Mouse (Mus musculus) testis, postnatal 14 days (tissue): ENCODE data around the gene Nptx1.

Source experiments
- DNase-seq: peaks from one replicate; pipeline ENCODE4 v3.0.0; 2021; ENCODE audit warnings: low spot score

The Nptx1 gene

GRCm38 (mm10) chr11:119550546-119551335 lies 3.2 kb upstream of the Nptx1 start:
- DNase-seq, result no peak

- DNase-seq, result no peak
Observed at GRCm38 (mm10) chr11:119549371-119549811, 1.8 kb upstream of the Nptx1 start.

DNA sequence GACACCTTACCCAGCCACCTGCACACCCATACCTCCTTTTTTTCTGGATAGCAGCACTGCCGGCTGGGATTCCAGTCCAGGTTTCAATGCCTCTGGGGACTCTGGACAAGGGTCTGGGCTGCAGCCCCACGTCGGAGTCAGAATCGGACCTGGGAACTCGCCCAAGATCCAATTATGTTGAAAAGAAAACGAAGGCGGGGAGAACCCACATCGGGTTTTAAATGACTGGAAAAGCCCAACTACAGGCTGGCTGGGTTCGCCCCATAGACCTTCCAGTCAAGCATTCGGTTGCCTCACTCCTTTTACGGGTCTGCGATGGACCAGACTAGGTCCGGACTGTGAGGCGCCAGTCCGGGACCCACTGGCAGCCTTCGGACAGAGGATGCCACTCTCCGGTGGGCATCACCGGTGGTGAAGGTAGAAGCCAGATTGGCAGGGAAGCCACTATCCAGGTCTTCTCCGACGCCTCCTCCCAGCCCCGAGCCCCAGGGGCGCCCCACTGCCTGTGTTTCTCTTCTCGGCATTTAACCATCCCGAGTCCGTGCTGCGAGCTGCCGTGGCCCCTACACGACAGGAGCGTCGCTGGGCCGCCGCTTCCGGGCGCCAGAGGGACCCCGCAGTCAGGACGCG lies 1.3 kb upstream of the Nptx1 start:
- no peak for DNase-seq

DNA sequence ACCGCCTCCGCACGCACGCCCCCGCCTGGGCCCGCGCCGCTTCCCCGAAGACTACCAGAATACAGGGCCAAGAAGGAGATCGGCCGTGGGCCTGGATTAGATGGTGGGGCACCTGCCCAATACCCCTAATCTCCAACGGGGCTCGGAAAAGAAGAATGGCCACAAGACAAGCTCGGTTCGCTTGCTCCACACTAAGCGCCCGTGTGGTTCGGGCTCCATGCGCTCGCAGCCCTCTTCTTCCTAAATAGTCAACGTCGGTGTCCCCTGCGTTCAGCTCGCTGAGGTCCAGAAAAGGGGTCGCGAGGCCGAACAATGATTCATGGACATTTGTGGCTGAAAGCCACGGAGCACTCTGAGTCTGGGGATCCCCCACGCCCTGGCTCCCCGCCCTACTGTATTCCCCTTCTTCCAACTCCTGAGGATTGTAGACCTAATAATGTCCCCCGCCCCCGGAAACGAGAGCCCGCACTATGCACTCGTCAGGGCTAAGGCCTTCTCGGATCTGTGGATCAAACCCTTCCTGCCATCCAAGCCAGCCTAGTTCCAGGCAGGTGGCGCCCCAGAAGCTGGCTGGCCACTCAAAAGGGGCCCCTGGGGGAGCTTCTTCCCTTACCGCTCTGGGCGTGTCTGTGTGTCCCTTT lies 518 bp upstream of the Nptx1 start:
- no peak for DNase-seq

GRCm38 (mm10) chr11:119546496-119547182 lies 914 bp downstream of the Nptx1 start:
- DNase-seq, result peak; percentile 45

GRCm38 (mm10) chr11:119545741-119546495 lies 1.6 kb downstream of the Nptx1 start:
- no peak for DNase-seq

GRCm38 (mm10) chr11:119545281-119545680 lies 2.3 kb downstream of the Nptx1 start:
- DNase-seq, result no peak

DNA sequence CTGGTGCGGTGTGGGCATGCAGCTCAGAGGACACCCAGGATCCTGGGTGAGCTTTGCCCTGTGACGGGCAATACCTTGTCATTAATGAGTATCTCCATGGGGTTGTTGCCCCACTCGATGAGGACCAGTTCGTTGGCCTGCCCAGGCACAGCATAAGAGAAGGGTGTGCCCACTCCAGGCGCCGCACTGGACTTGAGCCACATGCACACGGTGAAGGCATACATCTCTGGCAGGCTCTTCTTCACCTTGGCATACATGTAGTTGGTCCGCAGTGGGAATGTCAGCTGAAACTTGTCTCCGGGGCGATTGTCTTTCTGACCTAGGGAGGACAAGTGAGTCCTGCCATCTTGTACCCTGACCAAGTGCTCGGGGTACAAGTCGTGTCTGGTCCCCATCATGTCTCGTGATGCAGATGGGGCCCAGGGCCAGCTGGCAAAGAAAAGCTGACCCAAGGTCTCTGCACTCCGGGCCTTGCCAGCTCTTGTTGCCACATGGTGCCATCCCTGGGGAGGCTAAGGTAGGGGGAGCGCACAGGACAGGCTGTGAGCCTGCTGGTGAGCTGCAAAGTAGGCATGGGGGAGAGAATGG lies 2.9 kb downstream of the Nptx1 start:
- no peak for DNase-seq

- no peak for DNase-seq
Observed at GRCm38 (mm10) chr11:119543816-119544517, 3.6 kb downstream of the Nptx1 start.

- no peak for DNase-seq
Observed at GRCm38 (mm10) chr11:119542886-119543285, 4.7 kb downstream of the Nptx1 start.

DNA sequence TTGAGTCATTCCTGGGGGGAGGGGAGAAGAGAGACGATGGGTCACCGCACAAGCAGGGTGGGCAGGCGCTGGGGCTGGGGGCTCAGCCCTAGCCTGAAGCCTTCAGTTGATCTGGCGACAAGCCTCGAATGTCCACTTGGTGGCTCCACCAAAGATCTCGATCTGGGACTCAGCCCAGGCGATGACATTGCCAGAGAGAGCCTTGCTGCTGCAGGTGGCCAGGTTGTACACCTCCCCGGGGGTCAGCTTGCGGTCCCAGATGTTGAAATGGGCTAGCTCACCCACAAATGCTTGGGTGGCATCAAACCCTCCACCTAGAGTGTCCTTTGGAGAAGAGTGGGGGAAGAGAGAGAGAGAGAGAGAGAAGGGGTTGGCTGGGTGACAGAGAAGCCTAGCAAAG lies 5.2 kb downstream of the Nptx1 start:
- no peak for DNase-seq

- no peak for DNase-seq
Observed at GRCm38 (mm10) chr11:119541082-119541481, 6.5 kb downstream of the Nptx1 start.

- no peak for DNase-seq
Observed at GRCm38 (mm10) chr11:119540560-119540959, 7.0 kb downstream of the Nptx1 start.

- no peak for DNase-seq
Observed at GRCm38 (mm10) chr11:119539944-119540343, 7.6 kb downstream of the Nptx1 start.

GRCm38 (mm10) chr11:119533745-119534144 lies 13.8 kb downstream of the Nptx1 start:
- DNase-seq, result no peak

GRCm38 (mm10) chr11:119532460-119532859 lies 15.1 kb downstream of the Nptx1 start:
- no peak for DNase-seq

- no peak for DNase-seq
Observed at GRCm38 (mm10) chr11:119528930-119529329, 18.6 kb downstream of the Nptx1 start.

DNA sequence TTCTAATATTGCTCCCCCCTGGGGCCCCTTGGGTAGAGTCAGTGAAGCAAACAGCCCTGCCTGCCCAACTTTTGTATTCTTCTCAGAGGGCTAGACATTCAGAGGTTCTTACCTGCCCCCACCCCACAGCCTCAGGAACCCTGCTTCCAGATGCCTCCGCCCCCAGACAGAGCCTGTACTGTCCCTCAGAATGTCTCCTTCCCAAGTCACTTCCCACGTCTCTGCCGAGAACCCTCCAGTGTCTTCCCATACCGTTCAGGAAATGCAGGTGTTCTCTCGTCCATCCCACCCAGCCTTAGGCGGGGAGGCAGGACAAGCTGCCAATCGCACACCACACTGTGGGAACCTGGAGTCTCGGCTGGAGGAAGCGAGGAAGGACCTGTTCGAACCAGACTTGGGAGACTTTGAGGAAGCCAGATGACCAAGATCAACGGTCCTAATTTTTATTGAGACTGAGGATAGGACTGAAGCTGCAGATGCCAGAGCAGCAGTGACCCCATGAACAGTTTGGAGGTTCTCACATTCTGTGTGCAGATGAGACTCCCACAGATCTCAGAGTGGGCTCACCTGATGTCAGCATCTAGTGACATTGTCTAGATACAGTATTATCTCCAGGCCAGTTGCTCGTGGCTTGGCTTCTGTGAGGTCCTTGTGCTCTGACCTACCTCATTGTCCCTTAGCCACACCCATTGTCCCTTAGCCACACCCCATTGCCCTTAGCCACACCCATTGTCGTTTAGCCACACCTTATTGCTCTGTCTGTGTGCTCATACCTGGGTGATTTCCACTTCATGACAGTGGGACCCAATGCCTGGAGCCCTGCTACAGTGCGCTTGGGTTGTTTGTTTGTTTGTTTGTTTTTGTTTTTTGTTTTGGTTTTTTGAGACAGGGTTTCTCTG lies 21.2 kb downstream of the Nptx1 start:
- no peak for DNase-seq

GRCm38 (mm10) chr11:119524545-119524949 lies 23.0 kb downstream of the Nptx1 start:
- peak; percentile 95 for DNase-seq

- no peak for DNase-seq
Observed at GRCm38 (mm10) chr11:119523392-119523791, 24.2 kb downstream of the Nptx1 start.
